Comparison of ENCODE assay signal across 17 mouse cellular contexts in the genomic region with DNA sequence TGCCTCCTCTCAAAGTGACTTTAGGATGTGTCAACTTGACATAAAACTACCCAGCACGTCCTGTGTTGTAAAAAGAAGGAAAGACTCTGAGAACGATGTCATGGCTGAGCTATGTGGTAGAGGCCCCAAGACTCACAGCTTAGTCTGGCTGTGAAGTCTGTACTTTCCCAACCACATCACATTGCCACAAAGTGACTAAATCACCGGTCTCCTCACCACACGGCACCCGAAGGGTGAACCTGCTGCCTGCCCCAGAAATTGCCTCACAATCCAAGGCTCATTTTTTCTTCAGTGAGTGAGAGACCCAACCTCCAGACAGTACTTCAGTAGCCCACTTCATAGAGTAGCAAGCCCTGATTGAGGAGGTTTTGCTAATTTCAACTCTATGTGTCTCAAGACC.
A peak's percentile ranks its signal among the peaks of the same experiment; 100 is the strongest.
DNase-seq lines count a peak whose midpoint lies in the region; TF ChIP-seq lines count a peak whose summit lies in the region.
"Had no signal": no experiment of that assay in that cellular context is flagged by ENCODE, and none has a peak within 500 bp of the region (broad histone marks: within the 10 kb centered on the region; RNA-seq: fewer than 3 reads in every experiment).

No protein-coding gene starts in this region.

- H3K9me3 ChIP-seq in megakaryocyte, embryonic 14.5 days = no peaks in the 10 kb centered on the region
- H3K9me3 ChIP-seq: neural tube, embryonic 15.5 days had no signal

- H3K36me3 ChIP-seq in thymus, adult 2 months (ENCODE audit: control insufficient read depth, insufficient read depth, low read length) = no peaks in the 10 kb centered on the region
- H3K36me3 ChIP-seq in megakaryocyte, embryonic 14.5 days (replicated peaks; ENCODE audit: low read length) = peaks cover 53% of the 10 kb centered on the region
- H3K36me3 ChIP-seq: embryonic facial prominence, embryonic 10.5 days; limb, embryonic 12.5 days; neural tube, embryonic 15.5 days had no signal

- intact Hi-C loops in gastrocnemius, adult 2 months (cut with DNase I) = no loop called here

- no peak for TF ChIP-seq POLR2A in thymus, adult 2 months (IDR thresholded peaks at IDR 0.05; ENCODE audit: control insufficient read depth, extremely low read depth, insufficient read depth, low read length, poor library complexity)

- H3K27ac ChIP-seq in gastrocnemius, adult 2 months = peak overlapping the region; percentile 46
- H3K27ac ChIP-seq in thymus, adult 2 months (ENCODE audit: control insufficient read depth, insufficient read depth, low read length) = no peak overlapping the region
- H3K27ac ChIP-seq: embryonic facial prominence, embryonic 10.5 days; limb, embryonic 12.5 days; macrophage; neural tube, embryonic 15.5 days had no signal

- peaks cover 25% of the 10 kb centered on the region for H3K4me1 ChIP-seq in thymus, adult 2 months (replicated peaks; ENCODE audit: control insufficient read depth, insufficient read depth, low read length)
- H3K4me1 ChIP-seq in megakaryocyte, embryonic 14.5 days = peaks cover 84% of the 10 kb centered on the region

- no peaks in the 10 kb centered on the region for H3K27me3 ChIP-seq in thymus, adult 2 months (ENCODE audit: control insufficient read depth, insufficient read depth, low read length)
- H3K27me3 ChIP-seq in megakaryocyte, embryonic 14.5 days (replicated peaks) = no peaks in the 10 kb centered on the region

- DNase-seq in gastrocnemius, adult 2 months = no peak
- DNase-seq in gastrocnemius, adult 8-10 months (ENCODE audit: low spot score in 2 of 2) = no peak
- DNase-seq in thymus, adult 2 months = peak; percentile 35
- no peak for DNase-seq in thymus, postnatal 4 days
- DNase-seq in thymus, postnatal 36 days = peak; percentile 27 to 43
- DNase-seq in retina, postnatal 1 day = no peak
- no peak for DNase-seq in right cerebral cortex, postnatal 25 days
- DNase-seq: cerebellum, adult 11-12 months; forebrain, postnatal 0 days; heart, postnatal 36 days; kidney, postnatal 25 days; spleen, adult 18-20 months had no signal

- 9% methylated on average over 5 of the region's 5 CpGs for WGBS in thymus, adult 2 months

- no peak for TF ChIP-seq CTCF in gastrocnemius, adult 2 months (IDR thresholded peaks at IDR 0.05)
- TF ChIP-seq CTCF in thymus, adult 2 months (IDR thresholded peaks at IDR 0.05; ENCODE audit: borderline replicate concordance, control insufficient read depth, extremely low read depth, insufficient read depth, low read length, poor library complexity) = no peak

- no peak overlapping the region for H3K4me3 ChIP-seq in gastrocnemius, adult 2 months
- H3K4me3 ChIP-seq in thymus, adult 2 months (ENCODE audit: control insufficient read depth, insufficient read depth, low read length) = no peak overlapping the region
- H3K4me3 ChIP-seq in megakaryocyte, embryonic 14.5 days (replicated peaks) = peak overlapping the region; percentile 47
- H3K4me3 ChIP-seq: embryonic facial prominence, embryonic 10.5 days; limb, embryonic 12.5 days; neural tube, embryonic 15.5 days had no signal

Comparison
In these comparisons a context has a peak if more than half of its experiments do, and no peak if none do; other contexts are left out.
1. DNase-seq: peak in thymus, adult 2 months (single experiment) and thymus, postnatal 36 days (2 of 2); none in gastrocnemius, adult 2 months (single experiment), gastrocnemius, adult 8-10 months (0 of 2), thymus, postnatal 4 days (single experiment), retina, postnatal 1 day (single experiment) and right cerebral cortex, postnatal 25 days (single experiment).